Mouse (Mus musculus): ENCODE measurements at regions not wholly inside any gene's neighbourhood (a gene's known extent, or its start where the extent isn't known, plus 50 kb on each side); places are given as distances from the start of the nearest gene placed in this dataset.

- H3K4me3 ChIP-seq (ENCODE audit: insufficient read depth, low read length): no peak overlapping the region
- peaks cover 9% of the 10 kb centered on the region for H3K4me1 ChIP-seq (ENCODE audit: control insufficient read depth, insufficient read depth, low read length)
- TF ChIP-seq POLR2A (IDR thresholded peaks at IDR 0.05; ENCODE audit: borderline replicate concordance, low read depth, low read length) (no peak), CTCF (IDR thresholded peaks at IDR 0.05; ENCODE audit: low read depth, low read length) (no peak)
- H3K27ac ChIP-seq (ENCODE audit: insufficient read depth, low read depth, low read length): no peak overlapping the region
Observed at GRCm38 (mm10) chr4:89454926-89455325, 144.1 kb upstream of the Cdkn2b start.

GRCm38 (mm10) chr4:89453051-89453450 is 142.2 kb upstream of the Cdkn2b start:
- H3K4me3 ChIP-seq (ENCODE audit: insufficient read depth, low read length): no peak overlapping the region
- H3K4me1 ChIP-seq (ENCODE audit: control insufficient read depth, insufficient read depth, low read length): peaks cover 11% of the 10 kb centered on the region
- TF ChIP-seq POLR2A (IDR thresholded peaks at IDR 0.05; ENCODE audit: borderline replicate concordance, low read depth, low read length) (no peak), CTCF (IDR thresholded peaks at IDR 0.05; ENCODE audit: low read depth, low read length) (no peak)
- H3K27ac ChIP-seq (ENCODE audit: insufficient read depth, low read depth, low read length): no peak overlapping the region

GRCm38 (mm10) chr4:89451741-89452140 is 140.9 kb upstream of the Cdkn2b start:
- peaks cover 6% of the 10 kb centered on the region; the same call in 1 of the 2 replicates for H3K4me1 ChIP-seq (ENCODE audit: control insufficient read depth, insufficient read depth, low read length)
- H3K4me3 ChIP-seq (ENCODE audit: insufficient read depth, low read length): no peak overlapping the region
- no peak for TF ChIP-seq POLR2A (IDR thresholded peaks at IDR 0.05; ENCODE audit: borderline replicate concordance, low read depth, low read length)
- H3K27ac ChIP-seq (ENCODE audit: insufficient read depth, low read depth, low read length): no peak overlapping the region

GRCm38 (mm10) chr4:89446765-89447487 is 136.1 kb upstream of the Cdkn2b start:
- H3K4me1 ChIP-seq (ENCODE audit: control insufficient read depth, insufficient read depth, low read length): peaks cover 11% of the 10 kb centered on the region; the same call in 1 of the 2 replicates
- H3K27ac ChIP-seq (ENCODE audit: insufficient read depth, low read depth, low read length): no peak overlapping the region
- no peak overlapping the region for H3K4me3 ChIP-seq (ENCODE audit: insufficient read depth, low read length)
- no peak for TF ChIP-seq CTCF (IDR thresholded peaks at IDR 0.05; ENCODE audit: low read depth, low read length)
- no peak for TF ChIP-seq POLR2A (IDR thresholded peaks at IDR 0.05; ENCODE audit: borderline replicate concordance, low read depth, low read length)

GRCm38 (mm10) chr4:89446156-89446716 is 135.4 kb upstream of the Cdkn2b start:
- no peak overlapping the region for H3K4me3 ChIP-seq (ENCODE audit: insufficient read depth, low read length)
- peaks cover 11% of the 10 kb centered on the region; the same call in 1 of the 2 replicates for H3K4me1 ChIP-seq (ENCODE audit: control insufficient read depth, insufficient read depth, low read length)
- no peak overlapping the region for H3K27ac ChIP-seq (ENCODE audit: insufficient read depth, low read depth, low read length)
- TF ChIP-seq CTCF (IDR thresholded peaks at IDR 0.05; ENCODE audit: low read depth, low read length) (no peak), POLR2A (IDR thresholded peaks at IDR 0.05; ENCODE audit: borderline replicate concordance, low read depth, low read length) (no peak)

- H3K27ac ChIP-seq (ENCODE audit: insufficient read depth, low read depth, low read length): no peak overlapping the region
- no peak overlapping the region for H3K4me3 ChIP-seq (ENCODE audit: insufficient read depth, low read length)
- TF ChIP-seq CTCF (IDR thresholded peaks at IDR 0.05; ENCODE audit: low read depth, low read length) (no peak), POLR2A (IDR thresholded peaks at IDR 0.05; ENCODE audit: borderline replicate concordance, low read depth, low read length) (no peak)
- H3K4me1 ChIP-seq (ENCODE audit: control insufficient read depth, insufficient read depth, low read length): peaks cover 11% of the 10 kb centered on the region; the same call in 1 of the 2 replicates
Observed at GRCm38 (mm10) chr4:89445214-89446155, 134.6 kb upstream of the Cdkn2b start.

GRCm38 (mm10) chr4:89442526-89442925 is 131.7 kb upstream of the Cdkn2b start:
- no peak overlapping the region for H3K27ac ChIP-seq (ENCODE audit: insufficient read depth, low read depth, low read length)
- 0 out of 2 replicates have a peak, but pooled peaks cover 5% of the 10 kb centered on the region for H3K4me1 ChIP-seq (ENCODE audit: control insufficient read depth, insufficient read depth, low read length)
- TF ChIP-seq CTCF (IDR thresholded peaks at IDR 0.05; ENCODE audit: low read depth, low read length): no peak
- TF ChIP-seq POLR2A (IDR thresholded peaks at IDR 0.05; ENCODE audit: borderline replicate concordance, low read depth, low read length): no peak
- H3K4me3 ChIP-seq (ENCODE audit: insufficient read depth, low read length): no peak overlapping the region

GRCm38 (mm10) chr4:89440821-89441220 is 130.0 kb upstream of the Cdkn2b start:
- no peak overlapping the region for H3K27ac ChIP-seq (ENCODE audit: insufficient read depth, low read depth, low read length)
- 0 out of 2 replicates have a peak, but pooled peaks cover 5% of the 10 kb centered on the region for H3K4me1 ChIP-seq (ENCODE audit: control insufficient read depth, insufficient read depth, low read length)
- TF ChIP-seq POLR2A (IDR thresholded peaks at IDR 0.05; ENCODE audit: borderline replicate concordance, low read depth, low read length) (no peak), CTCF (IDR thresholded peaks at IDR 0.05; ENCODE audit: low read depth, low read length) (no peak)
- no peak overlapping the region for H3K4me3 ChIP-seq (ENCODE audit: insufficient read depth, low read length)

GRCm38 (mm10) chr4:89440326-89440725 is 129.5 kb upstream of the Cdkn2b start:
- H3K4me1 ChIP-seq (ENCODE audit: control insufficient read depth, insufficient read depth, low read length): 0 out of 2 replicates have a peak, but pooled peaks cover 3% of the 10 kb centered on the region
- TF ChIP-seq CTCF (IDR thresholded peaks at IDR 0.05; ENCODE audit: low read depth, low read length) (no peak), POLR2A (IDR thresholded peaks at IDR 0.05; ENCODE audit: borderline replicate concordance, low read depth, low read length) (no peak)
- no peak overlapping the region for H3K4me3 ChIP-seq (ENCODE audit: insufficient read depth, low read length)
- no peak overlapping the region for H3K27ac ChIP-seq (ENCODE audit: insufficient read depth, low read depth, low read length)
